Mouse (Mus musculus): ENCODE measurements at regions not wholly inside any gene's neighbourhood (a gene's known extent, or its start where the extent isn't known, plus 50 kb on each side); places are given as distances from the start of the nearest gene placed in this dataset.

GRCm38 (mm10) chr2:128277387-128278123 is 151.7 kb downstream of the Bcl2l11 start:
- no peaks in the 10 kb centered on the region for H3K36me3 ChIP-seq (ENCODE audit: control insufficient read depth, insufficient read depth, low read length)
- H3K4me1 ChIP-seq (ENCODE audit: control insufficient read depth, insufficient read depth, low read length) = peaks cover 11% of the 10 kb centered on the region; the same call in 1 of the 2 replicates
- H3K27ac ChIP-seq (ENCODE audit: low read depth, low read length) = no peak overlapping the region
- no peak overlapping the region for H3K4me3 ChIP-seq (ENCODE audit: low read length)
- 57% methylated on average over 4 of the region's 4 CpGs for whole genome bisulfite sequencing
- no peaks in the 10 kb centered on the region for H3K9me3 ChIP-seq (ENCODE audit: control insufficient read depth, low read length)
- no peaks in the 10 kb centered on the region; the same call in 1 of the 2 replicates for H3K27me3 ChIP-seq (ENCODE audit: control insufficient read depth, insufficient read depth, low read length)
- no peak overlapping the region for H3K4me2 ChIP-seq (replicated peaks; ENCODE audit: low read depth, low read length)
- no peak overlapping the region for H3K9ac ChIP-seq (ENCODE audit: low read depth, low read length)
- ATAC-seq (ENCODE audit: low FRiP score, low TSS enrichment) = no peak

GRCm38 (mm10) chr2:128278124-128278432 is 152.2 kb downstream of the Bcl2l11 start:
- no peak overlapping the region for H3K4me2 ChIP-seq (replicated peaks; ENCODE audit: low read depth, low read length)
- no peak for ATAC-seq (ENCODE audit: low FRiP score, low TSS enrichment)
- 77% methylated on average over 5 of the region's 5 CpGs for WGBS
- H3K36me3 ChIP-seq (ENCODE audit: control insufficient read depth, insufficient read depth, low read length) = no peaks in the 10 kb centered on the region
- H3K4me3 ChIP-seq (ENCODE audit: low read length) = no peak overlapping the region
- no peaks in the 10 kb centered on the region for H3K9me3 ChIP-seq (ENCODE audit: control insufficient read depth, low read length)
- peaks cover 11% of the 10 kb centered on the region; the same call in 1 of the 2 replicates for H3K4me1 ChIP-seq (ENCODE audit: control insufficient read depth, insufficient read depth, low read length)
- H3K27ac ChIP-seq (ENCODE audit: low read depth, low read length) = no peak overlapping the region
- H3K9ac ChIP-seq (ENCODE audit: low read depth, low read length) = no peak overlapping the region
- H3K27me3 ChIP-seq (ENCODE audit: control insufficient read depth, insufficient read depth, low read length) = no peaks in the 10 kb centered on the region; the same call in 1 of the 2 replicates

GRCm38 (mm10) chr2:128278608-128279081 is 152.8 kb downstream of the Bcl2l11 start:
- Histone ChIP-seq H3K4me2 (replicated peaks; ENCODE audit: low read depth, low read length) (no peak overlapping the region), H3K27ac (ENCODE audit: low read depth, low read length) (no peak overlapping the region), H3K4me3 (ENCODE audit: low read length) (no peak overlapping the region), H3K27me3 (ENCODE audit: control insufficient read depth, insufficient read depth, low read length) (no peaks in the 10 kb centered on the region; the same call in 1 of the 2 replicates), H3K9me3 (ENCODE audit: control insufficient read depth, low read length) (no peaks in the 10 kb centered on the region), H3K4me1 (ENCODE audit: control insufficient read depth, insufficient read depth, low read length) (peaks cover 11% of the 10 kb centered on the region; the same call in 1 of the 2 replicates), H3K9ac (ENCODE audit: low read depth, low read length) (no peak overlapping the region), H3K36me3 (ENCODE audit: control insufficient read depth, insufficient read depth, low read length) (no peaks in the 10 kb centered on the region)
- 37% methylated on average over 12 of the region's 12 CpGs for WGBS
- peak; percentile 64 for ATAC-seq (ENCODE audit: low FRiP score, low TSS enrichment)

GRCm38 (mm10) chr2:128279127-128279710 is 153.4 kb downstream of the Bcl2l11 start:
- Histone ChIP-seq H3K4me2 (replicated peaks; ENCODE audit: low read depth, low read length) (no peak overlapping the region), H3K36me3 (ENCODE audit: control insufficient read depth, insufficient read depth, low read length) (no peaks in the 10 kb centered on the region), H3K27me3 (ENCODE audit: control insufficient read depth, insufficient read depth, low read length) (no peaks in the 10 kb centered on the region; the same call in 1 of the 2 replicates), H3K4me1 (ENCODE audit: control insufficient read depth, insufficient read depth, low read length) (peaks cover 11% of the 10 kb centered on the region; the same call in 1 of the 2 replicates), H3K27ac (ENCODE audit: low read depth, low read length) (no peak overlapping the region), H3K9me3 (ENCODE audit: control insufficient read depth, low read length) (no peaks in the 10 kb centered on the region), H3K9ac (ENCODE audit: low read depth, low read length) (no peak overlapping the region), H3K4me3 (ENCODE audit: low read length) (no peak overlapping the region)
- WGBS = 77% methylated on average over 10 of the region's 10 CpGs
- 0 out of 2 replicates have a peak, but pooled peaks have one; percentile 2 for ATAC-seq (ENCODE audit: low FRiP score, low TSS enrichment)

GRCm38 (mm10) chr2:128282591-128282990 is 156.8 kb downstream of the Bcl2l11 start:
- Histone ChIP-seq H3K4me1 (ENCODE audit: control insufficient read depth, insufficient read depth, low read length) (peaks cover 11% of the 10 kb centered on the region; the same call in 1 of the 2 replicates), H3K9me3 (ENCODE audit: control insufficient read depth, low read length) (no peaks in the 10 kb centered on the region), H3K4me3 (ENCODE audit: low read length) (no peak overlapping the region), H3K27me3 (ENCODE audit: control insufficient read depth, insufficient read depth, low read length) (no peaks in the 10 kb centered on the region; the same call in 1 of the 2 replicates), H3K36me3 (ENCODE audit: control insufficient read depth, insufficient read depth, low read length) (no peaks in the 10 kb centered on the region), H3K4me2 (replicated peaks; ENCODE audit: low read depth, low read length) (no peak overlapping the region), H3K27ac (ENCODE audit: low read depth, low read length) (no peak overlapping the region), H3K9ac (ENCODE audit: low read depth, low read length) (no peak overlapping the region)
- WGBS = 39% methylated on average over 4 of the region's 4 CpGs
- no peak for ATAC-seq (ENCODE audit: low FRiP score, low TSS enrichment)

- no peak overlapping the region for H3K27ac ChIP-seq (ENCODE audit: low read depth, low read length)
- WGBS = 56% methylated on average over 7 of the region's 7 CpGs
Observed at GRCm38 (mm10) chr2:128284822-128285421, 159.1 kb downstream of the Bcl2l11 start.

GRCm38 (mm10) chr2:128285457-128285856 is 159.6 kb downstream of the Bcl2l11 start:
- Histone ChIP-seq H3K9me3 (ENCODE audit: control insufficient read depth, low read length) (no peaks in the 10 kb centered on the region), H3K4me3 (ENCODE audit: low read length) (no peak overlapping the region), H3K27ac (ENCODE audit: low read depth, low read length) (no peak overlapping the region), H3K36me3 (ENCODE audit: control insufficient read depth, insufficient read depth, low read length) (no peaks in the 10 kb centered on the region), H3K4me1 (ENCODE audit: control insufficient read depth, insufficient read depth, low read length) (0 out of 2 replicates have a peak, but pooled peaks cover 2% of the 10 kb centered on the region), H3K9ac (ENCODE audit: low read depth, low read length) (no peak overlapping the region), H3K27me3 (ENCODE audit: control insufficient read depth, insufficient read depth, low read length) (no peaks in the 10 kb centered on the region; the same call in 1 of the 2 replicates), H3K4me2 (replicated peaks; ENCODE audit: low read depth, low read length) (no peak overlapping the region)
- no peak for ATAC-seq (ENCODE audit: low FRiP score, low TSS enrichment)
- WGBS = 93% methylated on average over 12 of the region's 12 CpGs

More at GRCm38 (mm10) chr2:128284822-128285421, 159.1 kb downstream of the Bcl2l11 start:
- no peak overlapping the region for H3K9ac ChIP-seq (ENCODE audit: low read depth, low read length)
- no peaks in the 10 kb centered on the region; the same call in 1 of the 2 replicates for H3K27me3 ChIP-seq (ENCODE audit: control insufficient read depth, insufficient read depth, low read length)
- 0 out of 2 replicates have a peak, but pooled peaks cover 2% of the 10 kb centered on the region for H3K4me1 ChIP-seq (ENCODE audit: control insufficient read depth, insufficient read depth, low read length)
- no peak overlapping the region for H3K4me2 ChIP-seq (replicated peaks; ENCODE audit: low read depth, low read length)
- no peaks in the 10 kb centered on the region for H3K9me3 ChIP-seq (ENCODE audit: control insufficient read depth, low read length)
- no peak overlapping the region for H3K4me3 ChIP-seq (ENCODE audit: low read length)
- peak; percentile 56 for ATAC-seq (ENCODE audit: low FRiP score, low TSS enrichment)
- no peaks in the 10 kb centered on the region for H3K36me3 ChIP-seq (ENCODE audit: control insufficient read depth, insufficient read depth, low read length)

- 45% methylated on average over 12 of the region's 12 CpGs for WGBS
Observed at GRCm38 (mm10) chr2:128288138-128288551, 162.3 kb downstream of the Bcl2l11 start.

More at GRCm38 (mm10) chr2:128288138-128288551, 162.3 kb downstream of the Bcl2l11 start:
- no peak overlapping the region for H3K27ac ChIP-seq (ENCODE audit: low read depth, low read length)
- H3K4me2 ChIP-seq (replicated peaks; ENCODE audit: low read depth, low read length) = no peak overlapping the region
- no peak overlapping the region for H3K9ac ChIP-seq (ENCODE audit: low read depth, low read length)
- no peaks in the 10 kb centered on the region for H3K27me3 ChIP-seq (ENCODE audit: control insufficient read depth, insufficient read depth, low read length)
- ATAC-seq (ENCODE audit: low FRiP score, low TSS enrichment) = no peak
- no peaks in the 10 kb centered on the region for H3K36me3 ChIP-seq (ENCODE audit: control insufficient read depth, insufficient read depth, low read length)
- H3K4me1 ChIP-seq (ENCODE audit: control insufficient read depth, insufficient read depth, low read length) = no peaks in the 10 kb centered on the region
- H3K9me3 ChIP-seq (ENCODE audit: control insufficient read depth, low read length) = peaks cover 7% of the 10 kb centered on the region
- H3K4me3 ChIP-seq (ENCODE audit: low read length) = no peak overlapping the region

Data from kidney, embryonic 14.5 days (tissue).